Mouse (Mus musculus) forebrain, embryonic 12.5 days (tissue): ENCODE data around the gene Sco1. TPM values are rescaled to one million over a fixed set of nuclear protein-coding genes. Genes with fewer than 3 reads are reported as not detected.
"Not testable (repeated sequence)": the region's sequence is repeated elsewhere in the genome, so short reads cannot be mapped to it uniquely, and the experiment has no call there.

ENCODE experiments used
- ATAC-seq: fragments of 200-750 bp; cut with Nextera tagmentation; 2 replicates; pipeline ENCODE4 v1.8.0; 2017; ENCODE audit warnings: moderate TSS enrichment; ENCODE audit not compliant: low FRiP score
- H3K27ac ChIP-seq: fragments of 300-500 bp; sonication (generic); 2 replicates; pipeline ENCODE4 v1.5.1; 2016; ENCODE audit warnings: mild to moderate bottlenecking
- H3K27me3 ChIP-seq: fragments of 300-500 bp; sonication (generic); 2 replicates; pipeline ENCODE4 v1.6.1; 2016; ENCODE audit warnings: mild to moderate bottlenecking
- H3K36me3 ChIP-seq: fragments of 300-500 bp; sonication (generic); replicated peaks from 2 replicates; pipeline ENCODE4 v1.6.1; 2016; ENCODE audit warnings: mild to moderate bottlenecking
- H3K4me1 ChIP-seq: fragments of 300-500 bp; sonication (generic); 2 replicates; pipeline ENCODE4 v1.6.1; 2016
- H3K4me2 ChIP-seq: fragments of 300-500 bp; sonication (generic); 2 replicates; pipeline ENCODE4 v1.6.1; 2016; ENCODE audit warnings: mild to moderate bottlenecking, moderate library complexity
- H3K4me3 ChIP-seq: fragments of 300-500 bp; sonication (generic); replicated peaks from 2 replicates; pipeline ENCODE4 v1.5.1; 2016; ENCODE audit warnings: mild to moderate bottlenecking
- H3K9ac ChIP-seq: fragments of 300-500 bp; sonication (generic); 2 replicates; pipeline ENCODE4 v1.6.1; 2016; ENCODE audit warnings: mild to moderate bottlenecking
- H3K9me3 ChIP-seq: fragments of 300-500 bp; sonication (generic); 2 replicates; pipeline ENCODE4 v1.6.1; 2016
- WGBS: fragments of 180-500 bp; shearing (Covaris S2); methylation state at CpG from one replicate; pipeline ENCODE4 v1.1.7; 2016; 5-methylcytosine and 5-hydroxymethylcytosine counted together
- polyA plus RNA-seq: library from polyadenylated mRNA; unstranded; fragments of >200 nt; fragmentation: Nextera tagmentation; extraction: Ambion mirVana; gene quantifications from 2 replicates; pipeline ENCODE4 v1.2.1, GENCODE M21; 2016

Gene Sco1
- polyA plus RNA-seq, 1 experiment from 2014 or later, result 15.8 TPM

DNA sequence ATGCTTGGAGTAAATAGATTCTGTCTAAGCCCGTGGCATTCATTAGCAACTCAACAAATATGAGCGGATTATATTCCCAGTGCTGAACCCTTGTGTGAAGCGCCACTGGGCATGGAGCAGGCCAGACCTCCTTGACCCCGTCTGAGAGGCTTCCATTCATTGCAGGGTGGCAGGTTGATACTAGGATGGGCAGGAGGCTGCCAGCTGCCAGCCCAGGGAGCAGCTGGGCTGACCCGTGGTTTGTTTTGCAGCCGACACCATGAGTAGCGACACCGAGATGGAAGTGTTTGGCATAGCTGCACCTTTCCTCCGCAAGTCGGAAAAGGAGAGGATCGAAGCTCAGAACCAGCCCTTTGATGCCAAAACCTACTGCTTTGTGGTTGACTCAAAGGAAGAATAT is 27.3 kb downstream of the Sco1 start:
- H3K36me3 ChIP-seq, result no peaks in the 10 kb centered on the region
- H3K4me1 ChIP-seq, result peaks cover 27% of the 10 kb centered on the region
- peaks cover 31% of the 10 kb centered on the region for H3K27me3 ChIP-seq
- ATAC-seq, result no peak
- 47% methylated on average over 11 of the region's 11 CpGs for WGBS
- no peak overlapping the region for H3K9ac ChIP-seq
- no peaks in the 10 kb centered on the region for H3K9me3 ChIP-seq
- no peak overlapping the region for H3K4me3 ChIP-seq
- 0 out of 2 replicates have a peak overlapping the region, but pooled peaks have one; percentile 36 for H3K27ac ChIP-seq
- no peak overlapping the region for H3K4me2 ChIP-seq

DNA sequence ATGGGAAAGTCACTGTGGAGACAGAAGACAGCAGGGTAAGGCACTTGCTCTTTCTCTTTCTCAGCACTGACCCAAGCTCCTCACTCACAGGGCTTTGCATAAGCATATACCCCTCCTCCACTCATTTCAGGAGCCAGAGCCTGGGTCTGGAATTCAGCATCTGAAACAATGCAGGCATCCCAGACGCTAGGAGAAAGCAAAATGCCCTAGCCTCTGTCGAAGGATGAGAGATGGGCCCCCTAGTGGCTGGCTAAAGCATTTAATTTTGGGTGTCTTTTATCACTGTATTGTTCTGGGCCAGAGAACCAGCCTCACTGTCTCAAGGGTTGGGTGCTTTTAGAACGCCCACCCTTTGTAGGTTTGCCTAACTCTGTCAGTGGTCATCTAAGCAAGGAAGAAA is 27.7 kb downstream of the Sco1 start:
- Histone ChIP-seq H3K4me3 (no peak overlapping the region), H3K9ac (no peak overlapping the region), H3K27ac (0 out of 2 replicates have a peak overlapping the region, but pooled peaks have one; percentile 36), H3K27me3 (peaks cover 35% of the 10 kb centered on the region), H3K36me3 (no peaks in the 10 kb centered on the region), H3K4me1 (peaks cover 22% of the 10 kb centered on the region), H3K4me2 (no peak overlapping the region), H3K9me3 (no peaks in the 10 kb centered on the region)
- 8% methylated on average over 3 of the region's 3 CpGs for WGBS
- ATAC-seq, result peak; percentile 62

DNA sequence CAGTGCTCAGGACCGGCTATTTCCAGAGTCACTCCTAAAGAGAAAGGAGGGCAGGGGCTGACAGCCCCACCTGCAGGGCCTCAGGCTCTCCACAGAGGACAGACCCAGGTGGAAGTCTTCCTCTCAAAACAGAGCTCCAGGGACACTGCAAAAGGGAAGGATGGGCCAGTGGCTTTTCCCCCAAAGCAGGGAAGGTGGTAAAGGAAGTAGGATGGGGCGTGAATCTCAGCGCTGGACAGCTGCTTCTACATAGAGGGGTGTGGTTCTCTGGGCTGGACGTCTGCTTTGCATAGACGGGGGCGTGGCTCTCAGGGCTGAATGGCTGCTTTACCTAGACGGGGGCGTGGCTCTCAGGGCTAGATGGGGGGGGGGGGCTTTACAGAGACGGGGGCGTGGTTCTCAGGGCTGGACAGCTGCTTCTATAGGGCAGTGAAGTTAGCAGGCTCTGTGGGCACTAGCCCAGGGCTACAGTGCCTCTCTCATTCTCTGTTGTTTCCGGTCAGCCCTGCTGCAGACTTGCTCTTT is 28.7 kb downstream of the Sco1 start:
- Histone ChIP-seq H3K4me2 (peak overlapping the region; percentile 24), H3K27me3 (peaks cover 39% of the 10 kb centered on the region), H3K9ac (no peak overlapping the region), H3K27ac (0 out of 2 replicates have a peak overlapping the region, but pooled peaks have one; percentile 25), H3K4me1 (peaks cover 22% of the 10 kb centered on the region), H3K4me3 (no peak overlapping the region), H3K36me3 (no peaks in the 10 kb centered on the region), H3K9me3 (no peaks in the 10 kb centered on the region)
- 6% methylated on average over 10 of the region's 11 CpGs for WGBS
- ATAC-seq, result peak; percentile 69

DNA sequence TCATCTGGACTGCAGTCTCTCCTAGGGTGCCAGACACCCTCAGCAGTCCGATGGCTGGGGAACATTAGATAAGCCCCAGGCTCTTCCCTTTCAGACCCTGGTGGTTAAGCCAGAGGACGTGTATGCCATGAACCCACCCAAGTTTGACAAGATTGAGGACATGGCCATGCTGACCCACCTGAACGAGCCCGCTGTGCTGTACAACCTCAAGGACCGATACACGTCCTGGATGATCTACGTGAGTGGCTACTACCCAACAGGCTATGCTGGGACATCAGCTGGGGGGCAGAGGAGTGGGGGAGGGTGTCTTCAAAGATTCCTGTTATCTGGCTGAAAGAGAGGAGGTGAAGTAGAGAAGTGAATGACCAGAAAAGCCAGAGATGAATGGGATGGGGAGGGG is 29.7 kb downstream of the Sco1 start:
- Histone ChIP-seq H3K36me3 (no peaks in the 10 kb centered on the region), H3K4me1 (peaks cover 22% of the 10 kb centered on the region), H3K4me3 (no peak overlapping the region), H3K27ac (no peak overlapping the region), H3K9ac (no peak overlapping the region), H3K27me3 (peaks cover 47% of the 10 kb centered on the region), H3K9me3 (no peaks in the 10 kb centered on the region), H3K4me2 (no peak overlapping the region)
- 90% methylated on average over 7 of the region's 7 CpGs for WGBS
- ATAC-seq, result no peak

DNA sequence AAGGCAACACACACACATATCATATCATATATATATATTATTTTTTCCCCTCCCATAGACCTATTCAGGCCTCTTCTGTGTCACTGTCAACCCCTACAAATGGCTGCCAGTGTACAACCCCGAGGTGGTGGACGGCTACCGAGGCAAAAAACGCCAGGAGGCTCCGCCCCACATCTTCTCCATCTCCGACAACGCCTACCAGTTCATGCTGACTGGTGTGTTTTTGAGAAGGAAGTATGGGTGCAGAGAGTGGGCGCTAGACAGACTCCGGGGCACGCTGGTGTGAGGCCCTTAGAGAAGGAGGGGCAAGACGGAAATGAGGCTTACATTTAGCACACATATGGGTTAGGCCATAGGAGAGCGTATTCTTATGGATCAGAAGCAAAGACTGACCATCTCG is 30.3 kb downstream of the Sco1 start:
- Histone ChIP-seq H3K27ac (no peak overlapping the region), H3K4me3 (no peak overlapping the region), H3K9ac (no peak overlapping the region), H3K9me3 (no peaks in the 10 kb centered on the region), H3K4me1 (peaks cover 22% of the 10 kb centered on the region), H3K36me3 (no peaks in the 10 kb centered on the region), H3K4me2 (no peak overlapping the region), H3K27me3 (peaks cover 47% of the 10 kb centered on the region)
- 86% methylated on average over 13 of the region's 13 CpGs for WGBS
- ATAC-seq, result no peak

DNA sequence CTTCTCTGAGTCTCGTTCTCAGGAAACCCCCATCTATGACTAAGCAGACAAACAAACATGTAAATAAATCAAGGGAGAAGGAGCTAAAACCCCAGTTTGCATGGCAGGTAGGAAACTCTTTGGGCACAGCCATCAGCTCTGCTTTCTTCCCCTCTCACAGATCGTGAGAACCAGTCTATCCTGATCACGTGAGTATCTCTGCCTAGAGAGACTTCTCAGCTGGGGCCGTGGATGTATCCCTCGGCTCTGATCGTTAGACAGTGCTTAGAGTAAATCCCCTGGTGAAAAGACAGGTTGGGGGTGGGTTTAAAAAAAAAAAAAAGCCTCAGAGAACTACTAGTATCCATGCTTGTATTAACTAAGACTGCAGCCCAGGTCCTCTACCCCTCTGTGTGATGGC is 30.8 kb downstream of the Sco1 start:
- no peak overlapping the region for H3K4me2 ChIP-seq
- H3K36me3 ChIP-seq, result no peaks in the 10 kb centered on the region
- H3K9me3 ChIP-seq, result no peaks in the 10 kb centered on the region
- peaks cover 47% of the 10 kb centered on the region for H3K27me3 ChIP-seq
- peaks cover 22% of the 10 kb centered on the region for H3K4me1 ChIP-seq
- ATAC-seq, result no peak
- H3K27ac ChIP-seq, result no peak overlapping the region
- no peak overlapping the region for H3K4me3 ChIP-seq
- 48% methylated on average over 6 of the region's 6 CpGs for WGBS
- H3K9ac ChIP-seq, result no peak overlapping the region

DNA sequence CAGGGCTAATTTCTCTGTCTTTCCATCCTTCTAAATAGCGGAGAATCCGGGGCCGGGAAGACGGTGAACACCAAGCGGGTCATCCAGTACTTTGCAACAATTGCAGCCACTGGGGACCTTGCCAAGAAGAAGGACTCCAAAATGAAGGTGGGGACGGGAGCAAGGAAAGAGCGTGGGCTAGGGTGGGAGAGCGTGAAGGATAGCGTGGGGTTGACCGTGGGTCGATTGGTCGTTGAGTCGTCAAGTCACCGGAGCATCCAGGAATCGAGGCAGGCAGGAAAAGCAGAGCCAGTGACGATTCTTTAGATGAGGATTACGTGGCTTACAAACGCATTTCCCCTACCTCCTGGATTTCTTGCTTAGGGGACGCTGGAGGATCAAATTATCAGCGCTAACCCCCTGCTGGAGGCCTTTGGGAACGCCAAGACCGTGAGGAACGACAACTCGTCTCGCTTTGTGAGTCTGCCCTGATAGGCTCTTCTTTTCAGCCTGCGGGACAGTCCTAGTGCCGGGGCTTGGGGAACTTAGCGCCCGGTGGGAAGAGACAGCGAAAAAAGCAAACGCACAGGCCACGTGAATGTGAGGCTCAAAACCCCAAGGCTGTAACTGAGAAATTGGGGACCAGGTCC is 31.4 kb downstream of the Sco1 start:
- ATAC-seq, result no peak
- 37% methylated on average over 32 of the region's 32 CpGs for WGBS

DNA sequence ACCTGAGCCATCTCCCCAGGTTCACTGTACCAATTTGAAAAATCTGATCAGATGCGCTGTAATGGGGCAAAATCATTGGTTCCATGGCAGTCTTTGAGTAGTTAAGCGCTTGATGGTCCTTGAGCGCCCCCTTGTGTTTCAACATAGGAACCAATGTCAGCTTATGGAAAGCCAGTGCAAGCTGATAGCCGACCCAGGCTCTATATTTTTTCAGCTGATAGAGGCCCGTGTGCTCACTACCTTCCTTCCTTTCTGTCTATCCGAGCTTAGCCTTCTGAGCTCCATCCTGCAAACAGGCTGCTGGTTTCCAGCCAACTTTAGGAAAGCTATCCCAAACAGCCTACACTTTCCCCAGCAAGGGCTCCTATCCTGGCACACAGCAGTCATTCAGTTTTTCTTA is 33.0 kb downstream of the Sco1 start:
- 3% methylated on average over 6 of the region's 6 CpGs for WGBS
- ATAC-seq, result no peak

More for the DNA sequence above, 31.4 kb downstream of the Sco1 start:
- Histone ChIP-seq H3K36me3 (no peaks in the 10 kb centered on the region), H3K4me3 (no peak overlapping the region), H3K4me2 (no peak overlapping the region), H3K27me3 (peaks cover 47% of the 10 kb centered on the region), H3K9ac (no peak overlapping the region), H3K9me3 (no peaks in the 10 kb centered on the region), H3K4me1 (peaks cover 22% of the 10 kb centered on the region), H3K27ac (no peak overlapping the region)

DNA sequence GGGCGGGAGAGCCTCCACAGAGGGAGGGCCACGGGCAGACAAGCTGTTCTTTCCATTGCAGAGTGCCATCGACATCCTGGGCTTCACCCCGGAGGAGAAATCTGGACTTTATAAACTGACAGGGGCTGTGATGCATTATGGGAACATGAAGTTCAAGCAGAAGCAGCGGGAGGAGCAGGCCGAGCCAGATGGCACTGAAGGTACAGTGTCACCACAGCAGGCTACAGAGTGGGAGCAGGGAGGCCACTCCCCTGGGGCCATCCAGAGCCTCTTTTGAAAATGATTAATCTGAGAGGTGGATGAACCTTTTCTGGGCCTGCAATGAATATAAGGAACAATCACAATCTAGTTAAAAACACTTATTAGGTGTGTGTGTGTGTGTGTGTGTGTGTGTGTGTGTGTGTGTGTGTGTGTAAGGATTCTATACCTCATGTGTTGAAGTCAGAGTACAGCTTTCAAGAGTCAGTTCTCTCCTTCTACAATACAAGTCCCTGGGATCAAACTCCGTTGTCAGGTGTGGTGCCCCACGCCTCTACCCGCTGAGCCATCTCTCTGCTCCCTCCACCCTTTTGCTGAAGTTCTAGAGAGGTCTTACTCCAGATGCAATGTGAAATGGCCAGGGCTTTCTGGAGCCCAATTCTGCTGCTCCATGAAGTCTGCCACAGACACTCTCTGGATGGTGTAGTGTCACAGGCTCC is 34.1 kb downstream of the Sco1 start:
- H3K4me2 ChIP-seq, result no peak overlapping the region
- H3K4me1 ChIP-seq, result peaks cover 2% of the 10 kb centered on the region
- H3K9me3 ChIP-seq, result no peaks in the 10 kb centered on the region
- no peaks in the 10 kb centered on the region for H3K36me3 ChIP-seq
- WGBS, result 59% methylated on average over 9 of the region's 9 CpGs
- no peak overlapping the region for H3K9ac ChIP-seq
- H3K27ac ChIP-seq, result no peak overlapping the region
- peaks cover 37% of the 10 kb centered on the region for H3K27me3 ChIP-seq
- no peak for ATAC-seq
- no peak overlapping the region for H3K4me3 ChIP-seq

More for the DNA sequence above, 33.0 kb downstream of the Sco1 start:
- no peak overlapping the region for H3K4me3 ChIP-seq
- H3K27ac ChIP-seq, result no peak overlapping the region
- H3K27me3 ChIP-seq, result peaks cover 47% of the 10 kb centered on the region
- H3K4me1 ChIP-seq, result peaks cover 13% of the 10 kb centered on the region
- no peak overlapping the region for H3K9ac ChIP-seq
- H3K9me3 ChIP-seq, result no peaks in the 10 kb centered on the region
- H3K4me2 ChIP-seq, result no peak overlapping the region
- H3K36me3 ChIP-seq, result no peaks in the 10 kb centered on the region

DNA sequence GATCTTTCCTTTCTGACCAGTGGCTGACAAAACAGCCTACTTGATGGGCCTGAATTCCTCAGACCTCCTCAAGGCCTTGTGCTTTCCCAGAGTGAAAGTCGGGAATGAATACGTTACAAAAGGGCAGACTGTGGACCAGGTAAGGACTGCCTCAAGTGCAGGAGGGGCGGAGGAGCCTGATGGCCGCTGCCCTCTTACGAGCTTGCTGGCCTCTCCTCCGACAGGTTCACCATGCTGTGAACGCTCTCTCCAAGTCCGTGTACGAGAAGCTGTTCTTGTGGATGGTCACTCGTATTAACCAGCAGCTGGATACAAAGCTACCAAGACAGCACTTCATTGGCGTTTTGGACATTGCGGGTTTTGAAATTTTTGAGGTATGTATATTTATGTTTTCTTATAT is 34.8 kb downstream of the Sco1 start:
- no peaks in the 10 kb centered on the region for H3K9me3 ChIP-seq
- no peaks in the 10 kb centered on the region for H3K36me3 ChIP-seq
- H3K27me3 ChIP-seq, result peaks cover 37% of the 10 kb centered on the region
- WGBS, result 88% methylated on average over 12 of the region's 12 CpGs
- H3K27ac ChIP-seq, result no peak overlapping the region
- no peak overlapping the region for H3K4me3 ChIP-seq
- H3K9ac ChIP-seq, result no peak overlapping the region
- H3K4me1 ChIP-seq, result no peaks in the 10 kb centered on the region
- H3K4me2 ChIP-seq, result no peak overlapping the region
- no peak for ATAC-seq

DNA sequence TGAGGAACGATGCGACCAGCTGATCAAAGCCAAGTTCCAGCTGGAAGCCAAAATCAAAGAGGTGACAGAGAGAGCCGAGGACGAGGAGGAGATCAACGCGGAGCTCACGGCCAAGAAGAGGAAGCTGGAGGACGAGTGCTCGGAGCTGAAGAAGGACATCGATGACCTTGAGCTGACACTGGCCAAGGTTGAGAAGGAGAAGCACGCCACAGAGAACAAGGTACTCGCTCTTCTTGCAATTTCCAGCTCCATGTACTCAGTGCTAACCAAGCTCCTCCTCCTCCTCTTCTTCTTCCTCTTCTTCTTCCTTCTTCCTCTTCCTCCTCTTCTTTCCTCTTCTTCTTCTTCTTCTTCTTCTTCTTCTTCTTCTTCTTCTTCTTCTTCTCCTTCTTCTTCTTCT is 39.9 kb downstream of the Sco1 start:
- H3K4me3 ChIP-seq, H3K4me2 ChIP-seq, H3K4me1 ChIP-seq, H3K27me3 ChIP-seq, ATAC-seq, H3K27ac ChIP-seq, H3K9ac ChIP-seq, H3K36me3 ChIP-seq, H3K9me3 ChIP-seq: not testable (repeated sequence)
- WGBS, result 91% methylated on average over 12 of the region's 12 CpGs

DNA sequence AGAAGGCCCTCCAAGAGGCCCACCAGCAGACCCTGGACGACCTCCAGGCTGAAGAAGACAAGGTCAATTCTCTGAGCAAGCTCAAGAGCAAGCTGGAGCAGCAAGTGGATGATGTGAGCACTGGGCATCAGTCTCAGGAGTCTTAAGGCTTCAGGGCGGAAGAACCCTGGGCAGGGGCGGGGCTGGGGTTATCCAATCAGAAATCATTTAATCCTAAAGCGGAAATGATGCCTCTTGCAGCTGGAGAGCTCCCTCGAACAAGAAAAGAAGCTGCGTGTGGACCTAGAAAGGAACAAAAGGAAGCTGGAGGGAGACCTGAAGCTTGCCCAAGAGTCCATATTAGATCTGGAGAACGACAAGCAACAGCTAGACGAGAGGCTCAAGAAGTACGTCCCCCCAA is 40.7 kb downstream of the Sco1 start:
- Histone ChIP-seq H3K4me3 (no peak overlapping the region), H3K27ac (no peak overlapping the region), H3K27me3 (no peaks in the 10 kb centered on the region), H3K36me3 (no peaks in the 10 kb centered on the region), H3K4me2 (no peak overlapping the region), H3K9ac (no peak overlapping the region), H3K4me1 (no peaks in the 10 kb centered on the region), H3K9me3 (no peaks in the 10 kb centered on the region)
- ATAC-seq, result no peak
- 81% methylated on average over 9 of the region's 9 CpGs for whole genome bisulfite sequencing

DNA sequence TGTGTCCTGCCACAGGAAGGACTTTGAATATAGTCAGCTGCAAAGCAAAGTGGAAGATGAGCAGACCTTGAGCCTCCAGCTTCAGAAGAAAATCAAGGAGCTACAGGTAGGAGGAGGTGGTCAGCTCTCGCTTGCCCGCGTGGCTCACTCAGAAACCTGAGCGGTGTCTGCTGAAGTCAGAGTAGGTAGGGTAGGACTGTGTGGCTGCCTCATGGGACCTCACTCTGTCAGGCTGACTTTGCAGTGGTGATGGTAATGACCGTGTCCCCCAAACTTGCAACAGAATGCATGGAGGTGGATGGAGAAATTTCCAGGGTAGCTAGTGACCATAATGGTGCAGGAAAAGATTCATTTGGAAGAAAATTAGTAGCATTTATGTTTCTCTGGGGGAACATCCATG is 41.2 kb downstream of the Sco1 start:
- no peak for ATAC-seq
- Histone ChIP-seq H3K4me2 (no peak overlapping the region), H3K27ac (no peak overlapping the region), H3K4me3 (no peak overlapping the region), H3K9me3 (no peaks in the 10 kb centered on the region), H3K27me3 (no peaks in the 10 kb centered on the region), H3K9ac (no peak overlapping the region), H3K36me3 (no peaks in the 10 kb centered on the region), H3K4me1 (no peaks in the 10 kb centered on the region)
- WGBS, result 96% methylated on average over 5 of the region's 5 CpGs
